Mouse (Mus musculus) liver, embryonic 15.5 days (tissue): Measurements from ENCODE around the gene Wnk1. TPM values are rescaled to one million over a fixed set of nuclear protein-coding genes. Genes with fewer than 3 reads are reported as not detected.

ENCODE experiments used
- ATAC-seq: fragments of 200-750 bp; cut with Nextera tagmentation; 2 replicates; pipeline ENCODE4 v1.8.0; 2017; ENCODE audit warnings: moderate number of reproducible peaks, mild to moderate bottlenecking, moderate library complexity; ENCODE audit not compliant: insufficient read depth
- H3K27ac ChIP-seq: fragments of 300-500 bp; sonication (generic); replicated peaks from 2 replicates; pipeline ENCODE4 v1.5.1; 2015; ENCODE audit warnings: mild to moderate bottlenecking, inconsistent platforms
- H3K27me3 ChIP-seq: fragments of 300-500 bp; sonication (generic); 2 replicates; pipeline ENCODE4 v1.6.1; 2015; ENCODE audit warnings: mild to moderate bottlenecking, inconsistent platforms
- H3K36me3 ChIP-seq: fragments of 300-500 bp; sonication (generic); replicated peaks from 2 replicates; pipeline ENCODE4 v1.6.1; 2015; ENCODE audit warnings: moderate library complexity, mild to moderate bottlenecking, inconsistent platforms
- H3K4me1 ChIP-seq: fragments of 300-500 bp; sonication (generic); replicated peaks from 2 replicates; pipeline ENCODE4 v1.6.1; 2015; ENCODE audit warnings: inconsistent platforms
- H3K4me2 ChIP-seq: fragments of 300-500 bp; sonication (generic); 2 replicates; pipeline ENCODE4 v1.6.1; 2015; ENCODE audit warnings: moderate library complexity, mild to moderate bottlenecking, inconsistent platforms
- H3K4me3 ChIP-seq: fragments of 300-500 bp; sonication (generic); replicated peaks from 2 replicates; pipeline ENCODE4 v1.5.1; 2015; ENCODE audit warnings: mild to moderate bottlenecking, inconsistent platforms
- H3K9ac ChIP-seq: fragments of 300-500 bp; sonication (generic); 2 replicates; pipeline ENCODE4 v1.6.1; 2015; ENCODE audit warnings: moderate library complexity, mild to moderate bottlenecking, inconsistent platforms
- H3K9me3 ChIP-seq: fragments of 300-500 bp; sonication (generic); replicated peaks from 2 replicates; pipeline ENCODE4 v1.6.1; 2016; ENCODE audit warnings: inconsistent platforms
- WGBS: fragments of 180-500 bp; shearing (Covaris S2); methylation state at CpG from one replicate; pipeline ENCODE4 v1.1.7; 2015; ENCODE audit warnings: mixed read lengths; ENCODE audit not compliant: insufficient replicate concordance; 5-methylcytosine and 5-hydroxymethylcytosine counted together
- polyA plus RNA-seq: library from polyadenylated mRNA; unstranded; fragments of >200 nt; fragmentation: Nextera tagmentation; extraction: Ambion mirVana; gene quantifications from 2 replicates; pipeline ENCODE4 v1.2.1, GENCODE M21; 2015

Wnk1 gene
- polyA plus RNA-seq, 1 experiment from 2014 or later, result 28.6 TPM

GRCm38 (mm10) chr6:120039668-120040556, 1.4 kb upstream of the Wnk1 start:
- Histone ChIP-seq H3K27me3 (no peaks in the 10 kb centered on the region; the same call in 1 of the 2 replicates), H3K4me3 (peak overlapping the region; percentile 94), H3K9ac (peak overlapping the region; percentile 72), H3K36me3 (0 out of 2 replicates have a peak, but pooled peaks cover 2% of the 10 kb centered on the region), H3K4me2 (peak overlapping the region; percentile 82), H3K9me3 (no peaks in the 10 kb centered on the region), H3K27ac (peak overlapping the region; percentile 97), H3K4me1 (peaks cover 5% of the 10 kb centered on the region)
- under 1% methylated on average over 24 of the region's 24 CpGs for WGBS
- ATAC-seq, result peak; percentile 16; the same call in 1 of the 2 replicates

GRCm38 (mm10) chr6:120039256-120039563, 738 bp upstream of the Wnk1 start:
- Histone ChIP-seq H3K4me1 (peaks cover 10% of the 10 kb centered on the region), H3K9ac (peak overlapping the region; percentile 72), H3K4me3 (peak overlapping the region; percentile 94), H3K27me3 (no peaks in the 10 kb centered on the region; the same call in 1 of the 2 replicates), H3K36me3 (0 out of 2 replicates have a peak, but pooled peaks cover 2% of the 10 kb centered on the region), H3K9me3 (no peaks in the 10 kb centered on the region), H3K27ac (peak overlapping the region; percentile 97), H3K4me2 (peak overlapping the region; percentile 82)
- ATAC-seq, result peak; percentile 19; the same call in 1 of the 2 replicates
- under 1% methylated on average over 9 of the region's 9 CpGs for WGBS

- H3K4me1 ChIP-seq, result peaks cover 18% of the 10 kb centered on the region
- H3K9ac ChIP-seq, result peak overlapping the region; percentile 98
- H3K9me3 ChIP-seq, result no peaks in the 10 kb centered on the region
- H3K4me3 ChIP-seq, result peak overlapping the region; percentile 94
- peak overlapping the region; percentile 71 for H3K4me2 ChIP-seq
- under 1% methylated on average over 65 of the region's 85 CpGs for WGBS
- H3K27ac ChIP-seq, result peak overlapping the region; percentile 100
- peak; percentile 86 for ATAC-seq
- no peaks in the 10 kb centered on the region for H3K27me3 ChIP-seq
- H3K36me3 ChIP-seq, result peaks cover 11% of the 10 kb centered on the region
Measured at GRCm38 (mm10) chr6:120037636-120038365, 671 bp downstream of the Wnk1 start.

GRCm38 (mm10) chr6:120037004-120037635, 1.4 kb downstream of the Wnk1 start:
- Histone ChIP-seq H3K27ac (peak overlapping the region; percentile 100), H3K27me3 (no peaks in the 10 kb centered on the region), H3K9me3 (no peaks in the 10 kb centered on the region), H3K4me3 (peak overlapping the region; percentile 94), H3K36me3 (peaks cover 18% of the 10 kb centered on the region), H3K4me1 (peaks cover 25% of the 10 kb centered on the region), H3K9ac (peak overlapping the region; percentile 98), H3K4me2 (peak overlapping the region; percentile 71)
- under 1% methylated on average over 51 of the region's 51 CpGs for WGBS
- ATAC-seq, result no peak

GRCm38 (mm10) chr6:120024577-120024976, 13.9 kb downstream of the Wnk1 start:
- Histone ChIP-seq H3K9me3 (no peaks in the 10 kb centered on the region), H3K4me1 (peaks cover 47% of the 10 kb centered on the region), H3K36me3 (peaks cover 44% of the 10 kb centered on the region), H3K4me2 (no peak overlapping the region; the same call in 1 of the 2 replicates), H3K9ac (no peak overlapping the region), H3K27me3 (no peaks in the 10 kb centered on the region), H3K27ac (peak overlapping the region; percentile 56), H3K4me3 (no peak overlapping the region)
- ATAC-seq, result peak; percentile 43; the same call in 1 of the 2 replicates

GRCm38 (mm10) chr6:120023746-120024145, 14.7 kb downstream of the Wnk1 start:
- Histone ChIP-seq H3K27me3 (no peaks in the 10 kb centered on the region), H3K4me3 (no peak overlapping the region), H3K9ac (no peak overlapping the region), H3K4me2 (no peak overlapping the region), H3K9me3 (no peaks in the 10 kb centered on the region), H3K4me1 (peaks cover 53% of the 10 kb centered on the region), H3K36me3 (peaks cover 39% of the 10 kb centered on the region), H3K27ac (peak overlapping the region; percentile 19; the same call in 1 of the 2 replicates)
- ATAC-seq, result no peak
- WGBS, result 54% methylated on average over 1 of the region's 1 CpGs

- no peak overlapping the region for H3K27ac ChIP-seq
- H3K9ac ChIP-seq, result no peak overlapping the region
- no peak overlapping the region for H3K4me3 ChIP-seq
- H3K36me3 ChIP-seq, result peaks cover 29% of the 10 kb centered on the region
- no peaks in the 10 kb centered on the region for H3K27me3 ChIP-seq
- H3K9me3 ChIP-seq, result no peaks in the 10 kb centered on the region
- no peak for ATAC-seq
- H3K4me1 ChIP-seq, result peaks cover 54% of the 10 kb centered on the region
- H3K4me2 ChIP-seq, result no peak overlapping the region
- WGBS, result 82% methylated on average over 3 of the region's 3 CpGs
Measured at GRCm38 (mm10) chr6:120022042-120022441, 16.4 kb downstream of the Wnk1 start.

- H3K4me3 ChIP-seq, result no peak overlapping the region
- peaks cover 10% of the 10 kb centered on the region for H3K36me3 ChIP-seq
- 17% methylated on average over 2 of the region's 2 CpGs for WGBS
- peaks cover 48% of the 10 kb centered on the region for H3K4me1 ChIP-seq
- H3K4me2 ChIP-seq, result peak overlapping the region; percentile 7; the same call in 1 of the 2 replicates
- H3K9me3 ChIP-seq, result no peaks in the 10 kb centered on the region
- H3K27me3 ChIP-seq, result no peaks in the 10 kb centered on the region
- peak overlapping the region; percentile 66 for H3K27ac ChIP-seq
- no peak overlapping the region for H3K9ac ChIP-seq
- ATAC-seq, result peak; percentile 64
Measured at GRCm38 (mm10) chr6:120019697-120020096, 18.8 kb downstream of the Wnk1 start.

GRCm38 (mm10) chr6:120013125-120013524, 25.3 kb downstream of the Wnk1 start:
- no peaks in the 10 kb centered on the region for H3K9me3 ChIP-seq
- H3K27ac ChIP-seq, result peak overlapping the region; percentile 65

GRCm38 (mm10) chr6:120011440-120011839, 27.0 kb downstream of the Wnk1 start:
- Histone ChIP-seq H3K4me2 (no peak overlapping the region), H3K36me3 (0 out of 2 replicates have a peak, but pooled peaks cover 4% of the 10 kb centered on the region), H3K4me1 (peaks cover 63% of the 10 kb centered on the region), H3K27ac (peak overlapping the region; percentile 88), H3K4me3 (no peak overlapping the region), H3K9ac (no peak overlapping the region), H3K9me3 (no peaks in the 10 kb centered on the region), H3K27me3 (no peaks in the 10 kb centered on the region)
- peak; percentile 67 for ATAC-seq
- 39% methylated on average over 1 of the region's 1 CpGs for WGBS

More at GRCm38 (mm10) chr6:120013125-120013524, 25.3 kb downstream of the Wnk1 start:
- 31% methylated on average over 1 of the region's 1 CpGs for WGBS
- Histone ChIP-seq H3K27me3 (no peaks in the 10 kb centered on the region), H3K9ac (no peak overlapping the region), H3K4me3 (no peak overlapping the region), H3K4me2 (peak overlapping the region; percentile 19; the same call in 1 of the 2 replicates), H3K36me3 (peaks cover 4% of the 10 kb centered on the region; the same call in 1 of the 2 replicates), H3K4me1 (peaks cover 56% of the 10 kb centered on the region)
- no peak; the same call in 1 of the 2 replicates for ATAC-seq
